Mouse (Mus musculus) intestine, embryonic 14.5 days (tissue): ENCODE measurements around the gene Osbpl11. TPM values are rescaled to one million over a fixed set of nuclear protein-coding genes. Genes with fewer than 3 reads are reported as not detected.
"Not testable (repeated sequence)": the region's sequence is repeated elsewhere in the genome, so short reads cannot be mapped to it uniquely, and the experiment has no call there.

ENCODE experiments used
- ATAC-seq: fragments of 200-750 bp; cut with Nextera tagmentation; replicated peaks from 2 replicates; pipeline ENCODE4 v1.8.0; 2017; ENCODE audit warnings: low read depth, moderate number of reproducible peaks, moderate TSS enrichment, moderate library complexity; ENCODE audit not compliant: low FRiP score, low TSS enrichment
- DNase-seq: peaks from one replicate; pipeline ENCODE4 v3.0.0-alpha.2; 2018; ENCODE audit warnings: low spot score
- H3K27ac ChIP-seq: fragments of 300-500 bp; sonication (generic); 2 replicates; pipeline ENCODE4 v1.5.1; 2014; ENCODE audit warnings: low read depth, mild to moderate bottlenecking, control low read depth
- H3K27me3 ChIP-seq: fragments of 300-500 bp; sonication (generic); replicated peaks from 2 replicates; pipeline ENCODE4 v1.6.1; 2014; ENCODE audit warnings: low read length, control low read depth; ENCODE audit not compliant: control insufficient read depth, insufficient read depth
- H3K36me3 ChIP-seq: fragments of 300-500 bp; sonication (generic); 2 replicates; pipeline ENCODE4 v1.6.1; 2014; ENCODE audit warnings: low read length, control low read depth; ENCODE audit not compliant: control insufficient read depth, insufficient read depth
- H3K4me1 ChIP-seq: fragments of 300-500 bp; sonication (generic); replicated peaks from 2 replicates; pipeline ENCODE4 v1.6.1; 2014; ENCODE audit warnings: low read length, control low read depth, mixed read lengths; ENCODE audit not compliant: control insufficient read depth, insufficient read depth
- H3K4me2 ChIP-seq: fragments of 300-500 bp; sonication (generic); 2 replicates; pipeline ENCODE4 v1.6.1; 2014; ENCODE audit warnings: low read length
- H3K4me3 ChIP-seq: fragments of 300-500 bp; sonication (generic); 2 replicates; pipeline ENCODE4 v1.5.1; 2014; ENCODE audit warnings: low read depth, low read length, control low read depth, mixed read lengths
- H3K9ac ChIP-seq: fragments of 300-500 bp; sonication (generic); 2 replicates; pipeline ENCODE4 v1.6.1; 2014; ENCODE audit warnings: mild to moderate bottlenecking, low read length
- H3K9me3 ChIP-seq: fragments of 300-500 bp; sonication (generic); 2 replicates; pipeline ENCODE4 v1.6.1; 2016; ENCODE audit warnings: low read length, control low read depth; ENCODE audit not compliant: control insufficient read depth
- WGBS: fragments of 180-500 bp; shearing (Covaris S2); extraction: QIAGEN DNeasy Blood & Tissue Kit; methylation state at CpG from one replicate; pipeline ENCODE4 v1.1.7; 2014; 5-methylcytosine and 5-hydroxymethylcytosine counted together
- polyA plus RNA-seq: library from polyadenylated mRNA; unstranded; fragments of >200 nt; fragmentation: Nextera tagmentation; extraction: Ambion mirVana; gene quantifications from 2 replicates; pipeline ENCODE4 v1.2.1, GENCODE M21; 2014

Gene Osbpl11
- polyA plus RNA-seq, 1 experiment from 2014 or later: 14.9 TPM

DNA sequence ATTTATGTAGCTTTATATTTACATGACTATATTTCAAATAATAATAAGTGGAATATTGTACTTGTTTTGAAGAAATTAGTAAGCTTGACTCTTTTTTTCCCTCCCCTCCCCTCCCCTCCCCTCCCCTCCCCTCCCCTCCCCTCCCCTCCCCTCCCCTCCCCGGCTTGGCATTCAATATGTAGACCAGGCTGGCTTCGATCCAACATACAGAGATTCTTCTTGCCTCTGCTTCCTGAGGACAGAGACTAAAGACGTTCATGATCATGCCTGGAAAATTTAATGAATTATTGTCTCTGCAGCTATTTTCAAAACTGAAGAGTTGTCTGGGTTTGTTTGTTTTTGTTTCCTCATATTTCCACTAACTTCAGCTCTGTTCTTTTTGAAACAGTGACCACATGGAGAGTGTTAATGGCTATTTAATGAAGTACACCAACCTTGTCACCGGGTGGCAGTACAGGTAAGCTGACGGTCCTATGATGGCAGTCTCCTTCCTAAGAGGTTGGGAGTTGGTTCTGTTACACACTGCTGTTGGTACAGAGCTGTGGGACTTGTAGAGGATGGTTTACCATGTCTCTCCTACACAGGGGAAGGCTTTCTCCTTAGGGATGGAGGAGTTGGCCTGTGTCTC lies 10.9 kb downstream of the Osbpl11 start:
- H3K27ac ChIP-seq: no peak overlapping the region
- ATAC-seq (0 out of 2 replicates have a peak, but pooled peaks have one; percentile 36), DNase-seq (no peak)
- no peaks in the 10 kb centered on the region for H3K9me3 ChIP-seq
- peaks cover 33% of the 10 kb centered on the region for H3K36me3 ChIP-seq
- no peaks in the 10 kb centered on the region for H3K27me3 ChIP-seq
- no peaks in the 10 kb centered on the region; the same call in 1 of the 2 replicates for H3K4me1 ChIP-seq
- no peak overlapping the region for H3K4me2 ChIP-seq
- no peak overlapping the region for H3K4me3 ChIP-seq
- 63% methylated on average over 4 of the region's 5 CpGs for WGBS
- no peak overlapping the region for H3K9ac ChIP-seq

GRCm38 (mm10) chr16:33196578-33196977 lies 11.7 kb downstream of the Osbpl11 start:
- no peak overlapping the region for H3K4me2 ChIP-seq
- DNase-seq (no peak), ATAC-seq (no peak)
- H3K4me3 ChIP-seq: no peak overlapping the region
- H3K36me3 ChIP-seq: peaks cover 41% of the 10 kb centered on the region
- 89% methylated on average over 6 of the region's 6 CpGs for WGBS
- H3K27me3 ChIP-seq: no peaks in the 10 kb centered on the region
- no peaks in the 10 kb centered on the region for H3K9me3 ChIP-seq
- no peak overlapping the region for H3K9ac ChIP-seq
- H3K27ac ChIP-seq: no peak overlapping the region
- H3K4me1 ChIP-seq: no peaks in the 10 kb centered on the region

DNA sequence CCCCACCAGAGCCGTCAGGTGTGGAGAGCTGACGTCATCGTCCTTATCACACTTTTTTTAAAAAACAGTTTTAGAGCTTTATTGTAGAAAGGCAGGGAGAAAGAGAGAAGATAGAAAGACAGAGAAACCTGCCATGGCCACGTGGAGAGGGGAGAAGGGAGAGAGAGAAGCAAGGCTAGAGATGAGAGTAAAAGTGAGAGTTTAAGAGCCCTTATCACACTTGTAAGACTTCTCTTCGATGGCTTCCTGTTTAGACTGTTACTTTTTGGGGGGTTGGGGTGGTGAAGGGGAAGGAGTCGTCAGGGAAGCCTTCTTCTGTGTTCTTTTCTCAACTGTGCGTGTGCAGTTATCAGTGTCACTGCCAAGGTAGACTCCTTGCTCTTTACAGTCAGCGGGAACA lies 15.7 kb downstream of the Osbpl11 start:
- H3K4me2 ChIP-seq: no peak overlapping the region
- no peaks in the 10 kb centered on the region for H3K9me3 ChIP-seq
- H3K9ac ChIP-seq: no peak overlapping the region
- no peaks in the 10 kb centered on the region for H3K4me1 ChIP-seq
- H3K27me3 ChIP-seq: no peaks in the 10 kb centered on the region
- 89% methylated on average over 8 of the region's 8 CpGs for WGBS
- no peak for ATAC-seq
- no peak overlapping the region for H3K27ac ChIP-seq
- peaks cover 47% of the 10 kb centered on the region for H3K36me3 ChIP-seq
- no peak overlapping the region for H3K4me3 ChIP-seq
- DNase-seq: no peak

DNA sequence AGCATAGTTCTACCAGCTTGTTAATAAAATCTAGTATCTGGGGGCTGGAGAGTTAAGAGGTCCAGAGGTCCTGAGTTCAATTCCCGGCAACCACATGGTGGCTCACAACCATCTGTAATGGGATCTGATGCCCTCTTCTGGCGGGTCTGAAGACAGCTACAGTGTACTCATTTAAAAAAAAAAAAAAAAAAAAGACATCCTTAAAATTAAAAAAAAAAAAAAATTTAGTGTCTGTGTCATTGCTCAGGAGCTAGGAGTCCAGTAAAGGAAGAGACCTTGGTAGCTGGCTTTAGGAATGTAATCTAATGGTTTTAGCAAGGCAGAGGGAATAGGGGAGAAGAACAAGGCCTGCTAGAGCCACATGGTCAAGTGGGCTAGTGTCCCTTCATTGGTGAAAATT lies 25.9 kb downstream of the Osbpl11 start:
- ATAC-seq: no peak
- no peak overlapping the region for H3K4me3 ChIP-seq
- H3K27me3 ChIP-seq: no peaks in the 10 kb centered on the region
- no peaks in the 10 kb centered on the region for H3K9me3 ChIP-seq
- peaks cover 67% of the 10 kb centered on the region for H3K36me3 ChIP-seq
- no peak overlapping the region for H3K27ac ChIP-seq
- DNase-seq: no peak
- 74% methylated on average over 2 of the region's 2 CpGs for WGBS
- no peaks in the 10 kb centered on the region for H3K4me1 ChIP-seq
- no peak overlapping the region for H3K9ac ChIP-seq
- H3K4me2 ChIP-seq: no peak overlapping the region

- H3K27ac ChIP-seq: peak overlapping the region; percentile 29; the same call in 1 of the 2 replicates
- H3K36me3 ChIP-seq: peaks cover 58% of the 10 kb centered on the region
- no peaks in the 10 kb centered on the region for H3K27me3 ChIP-seq
- ATAC-seq: no peak
- no peak for DNase-seq
- no peak overlapping the region for H3K4me3 ChIP-seq
- H3K9me3 ChIP-seq: no peaks in the 10 kb centered on the region
- H3K9ac ChIP-seq: no peak overlapping the region
- H3K4me2 ChIP-seq: no peak overlapping the region
- H3K4me1 ChIP-seq: no peaks in the 10 kb centered on the region
- 80% methylated on average over 9 of the region's 9 CpGs for WGBS
Measured at GRCm38 (mm10) chr16:33216313-33217003, 31.6 kb downstream of the Osbpl11 start.

DNA sequence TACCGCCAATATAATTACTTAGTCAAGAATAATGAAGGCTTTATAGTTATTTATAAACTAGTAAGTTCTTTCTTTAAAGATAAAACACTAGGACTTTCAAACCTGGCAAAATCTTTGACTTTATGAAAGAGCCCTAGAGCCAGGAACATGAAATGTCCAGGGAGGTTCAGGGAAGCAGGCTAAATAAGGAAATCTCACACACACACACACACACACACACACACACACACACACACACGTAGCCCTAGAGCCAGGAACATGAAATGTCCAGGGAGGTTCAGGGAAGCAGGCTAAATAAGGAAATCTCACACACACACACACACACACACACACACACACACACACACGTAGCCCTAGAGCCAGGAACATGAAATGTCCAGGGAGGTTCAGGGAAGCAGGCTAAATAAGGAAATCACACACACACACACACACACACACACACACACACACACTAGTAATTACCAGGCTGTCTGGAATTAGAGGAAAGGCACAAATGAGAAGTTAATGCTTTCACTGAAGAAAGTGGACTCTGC lies 32.7 kb downstream of the Osbpl11 start:
- ATAC-seq, H3K9me3 ChIP-seq: not testable (repeated sequence)

DNA sequence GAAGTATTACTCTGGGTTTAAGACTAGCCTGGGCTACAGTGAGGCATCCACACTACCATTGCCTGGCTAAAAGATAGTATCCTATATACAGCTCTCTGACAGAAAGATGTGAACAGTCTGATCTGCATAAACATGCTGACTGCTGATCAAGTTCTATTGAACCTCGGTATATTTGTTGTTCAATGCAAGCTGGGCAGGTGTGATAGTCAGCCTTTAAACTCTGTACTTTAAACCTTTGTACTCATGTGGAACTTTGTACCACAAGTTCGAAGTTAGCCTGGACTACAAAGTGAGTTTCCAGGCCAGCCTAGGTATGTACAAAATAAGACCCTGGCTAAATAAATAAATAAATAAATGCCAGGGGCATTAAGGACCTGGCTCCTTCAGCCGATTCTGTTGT lies 37.6 kb downstream of the Osbpl11 start:
- peaks cover 46% of the 10 kb centered on the region for H3K36me3 ChIP-seq
- WGBS: 93% methylated on average over 3 of the region's 3 CpGs
- DNase-seq: no peak

More for the DNA sequence above, 32.7 kb downstream of the Osbpl11 start:
- DNase-seq, H3K4me3 ChIP-seq, H3K27me3 ChIP-seq, H3K4me1 ChIP-seq, H3K9ac ChIP-seq, H3K4me2 ChIP-seq: not testable (repeated sequence)
- H3K36me3 ChIP-seq: peaks cover 53% of the 10 kb centered on the region
- peak overlapping the region; percentile 65 for H3K27ac ChIP-seq
- WGBS: 57% methylated on average over 3 of the region's 3 CpGs

GRCm38 (mm10) chr16:33224381-33224780 lies 39.5 kb downstream of the Osbpl11 start:
- DNase-seq (no peak), ATAC-seq (no peak)
- Histone ChIP-seq H3K4me2 (no peak overlapping the region), H3K27ac (no peak overlapping the region), H3K36me3 (peaks cover 58% of the 10 kb centered on the region), H3K27me3 (no peaks in the 10 kb centered on the region), H3K4me1 (no peaks in the 10 kb centered on the region), H3K4me3 (no peak overlapping the region), H3K9me3 (no peaks in the 10 kb centered on the region), H3K9ac (no peak overlapping the region)
- WGBS: 86% methylated on average over 5 of the region's 5 CpGs

More for the DNA sequence above, 37.6 kb downstream of the Osbpl11 start:
- Histone ChIP-seq H3K4me1 (no peaks in the 10 kb centered on the region), H3K4me2 (no peak overlapping the region), H3K27me3 (no peaks in the 10 kb centered on the region), H3K4me3 (no peak overlapping the region), H3K27ac (no peak overlapping the region), H3K9ac (no peak overlapping the region), H3K9me3 (no peaks in the 10 kb centered on the region)
- ATAC-seq: no peak
